Mouse (Mus musculus) liver, embryonic 11.5 days (tissue): ENCODE data around the gene Olfr107. TPM values are rescaled to one million over a fixed set of nuclear protein-coding genes. Genes with fewer than 3 reads are reported as not detected.

Source experiments
- ATAC-seq: fragments of 200-750 bp; cut with Nextera tagmentation; replicated peaks from 2 replicates; pipeline ENCODE4 v1.8.0; 2017; ENCODE audit warnings: moderate number of reproducible peaks, mild to moderate bottlenecking, moderate TSS enrichment, moderate library complexity; ENCODE audit not compliant: low FRiP score
- DNase-seq: peaks from one replicate; pipeline ENCODE4 v3.0.0-alpha.2; 2017; ENCODE audit warnings: low spot score
- H3K27ac ChIP-seq: fragments of 300-500 bp; sonication (generic); 2 replicates; pipeline ENCODE4 v1.5.1; 2014; ENCODE audit warnings: mild to moderate bottlenecking, low read depth, low read length, control low read depth
- H3K27me3 ChIP-seq: fragments of 300-500 bp; sonication (generic); replicated peaks from 2 replicates; pipeline ENCODE4 v1.6.1; 2014; ENCODE audit warnings: low read length, mixed read lengths; ENCODE audit not compliant: control insufficient read depth, insufficient read depth
- H3K36me3 ChIP-seq: fragments of 300-500 bp; sonication (generic); 2 replicates; pipeline ENCODE4 v1.6.1; 2014; ENCODE audit warnings: mild to moderate bottlenecking, low read length, moderate library complexity, mixed read lengths; ENCODE audit not compliant: control insufficient read depth, insufficient read depth
- H3K4me1 ChIP-seq: fragments of 300-500 bp; sonication (generic); replicated peaks from 2 replicates; pipeline ENCODE4 v1.6.1; 2014; ENCODE audit warnings: low read length, mixed read lengths; ENCODE audit not compliant: control insufficient read depth, insufficient read depth
- H3K4me2 ChIP-seq: fragments of 300-500 bp; sonication (generic); 2 replicates; pipeline ENCODE4 v1.6.1; 2014; ENCODE audit warnings: mild to moderate bottlenecking, control low read depth, moderate library complexity
- H3K4me3 ChIP-seq: fragments of 300-500 bp; sonication (generic); 2 replicates; pipeline ENCODE4 v1.5.1; 2014; ENCODE audit warnings: low read depth, low read length, control low read depth
- H3K9ac ChIP-seq: fragments of 300-500 bp; sonication (generic); 2 replicates; pipeline ENCODE4 v1.6.1; 2014; ENCODE audit warnings: low read depth, low read length, control low read depth
- H3K9me3 ChIP-seq: fragments of 300-500 bp; sonication (generic); 2 replicates; pipeline ENCODE4 v1.6.1; 2016; ENCODE audit warnings: low read length, inconsistent platforms, mixed read lengths; ENCODE audit not compliant: control insufficient read depth
- WGBS: fragments of 180-500 bp; shearing (Covaris S2); extraction: QIAGEN DNeasy Blood & Tissue Kit; methylation state at CpG from one replicate; pipeline ENCODE4 v1.1.7; 2014; 5-methylcytosine and 5-hydroxymethylcytosine counted together
- polyA plus RNA-seq: library from polyadenylated mRNA; unstranded; fragments of >200 nt; fragmentation: Nextera tagmentation; extraction: Ambion mirVana; gene quantifications from 2 replicates; pipeline ENCODE4 v1.2.1, GENCODE M21; 2014

Olfr107 gene
- not detected in 2 replicates for polyA plus RNA-seq

DNA sequence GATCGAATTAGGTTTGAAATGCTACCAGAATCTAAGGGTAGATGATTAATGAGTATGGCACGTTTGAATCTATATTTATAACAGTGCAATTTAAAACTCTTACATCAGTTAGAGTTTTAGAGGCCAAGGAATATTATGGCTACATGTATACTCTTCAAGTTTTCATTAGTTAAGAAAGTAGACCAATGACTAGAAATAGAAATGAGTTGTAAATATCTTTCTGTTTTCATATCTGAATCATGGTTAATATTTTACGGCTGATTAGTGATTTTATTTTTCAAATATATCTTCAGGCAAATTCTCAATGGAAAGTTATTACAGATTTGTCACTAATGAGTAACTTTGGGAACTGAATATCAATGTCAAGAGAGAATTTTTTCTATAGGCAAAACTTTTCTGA lies at the start of gene Olfr107:
TSS of gene Olfr107 (plus strand) at position 301 of the 400 bp plus-strand sequence.
- Histone ChIP-seq H3K9ac (no peak within 1 kb of the TSS), H3K4me2 (no peak within 1 kb of the TSS), H3K27ac (no peak within 1 kb of the TSS), H3K36me3 (no peaks in the 10 kb centered on the region), H3K27me3 (no peaks in the 10 kb centered on the region), H3K4me3 (no peak within 1 kb of the TSS), H3K9me3 (no peaks in the 10 kb centered on the region), H3K4me1 (no peaks in the 10 kb centered on the region)
- DNase-seq (no peak), ATAC-seq (no peak)
- WGBS, result 75% methylated on average over 3 of the region's 3 CpGs

DNA sequence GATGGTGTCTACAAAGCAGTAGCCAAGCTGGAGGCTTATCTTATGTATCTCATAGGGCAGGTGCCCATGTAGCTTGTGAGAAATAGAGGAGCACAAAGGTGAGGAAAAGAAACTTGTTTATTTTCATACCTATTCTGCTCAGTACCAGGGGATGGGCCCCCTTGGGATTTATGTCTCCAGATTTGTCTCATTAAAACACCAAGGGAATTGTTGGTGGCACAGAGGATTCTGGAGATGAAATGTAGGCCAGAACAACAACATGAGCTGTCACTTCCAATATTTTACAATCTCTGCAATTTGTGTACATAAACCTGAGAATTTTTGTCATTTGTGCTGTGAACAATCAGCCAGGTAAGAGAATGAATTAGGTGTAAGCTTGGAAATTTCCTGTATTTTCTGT lies 39.7 kb upstream of the Olfr107 start, which contains the start of gene Olfr104-ps:
TSS of gene Olfr104-ps (plus strand) at position 301 of the 400 bp plus-strand sequence.
- ATAC-seq, result no peak

DNA sequence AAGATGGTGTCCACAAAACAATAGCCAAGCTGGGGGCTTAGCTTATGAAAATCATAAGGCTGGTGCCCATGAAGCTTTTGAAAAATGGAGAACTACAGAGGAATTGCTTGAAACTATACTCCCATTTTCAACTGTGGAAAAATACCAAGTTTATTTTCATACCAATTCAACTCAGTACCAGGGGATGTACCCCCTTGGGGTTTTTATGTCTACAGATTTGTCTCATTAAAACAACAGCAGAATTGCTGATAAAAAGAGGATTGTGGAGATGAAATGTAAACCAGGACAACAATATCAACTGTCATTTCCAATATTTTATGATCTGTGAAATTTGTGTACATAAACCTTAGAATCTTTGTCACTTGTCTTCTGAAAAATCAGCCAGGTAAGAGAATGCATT lies 20.3 kb upstream of the Olfr107 start, which contains the start of gene Olfr105-ps:
TSS of gene Olfr105-ps (plus strand) at position 301 of the 400 bp plus-strand sequence.
- Histone ChIP-seq H3K27ac (no peak within 1 kb of the TSS), H3K9me3 (no peaks in the 10 kb centered on the region), H3K36me3 (no peaks in the 10 kb centered on the region), H3K4me3 (no peak within 1 kb of the TSS), H3K4me2 (no peak within 1 kb of the TSS), H3K9ac (no peak within 1 kb of the TSS), H3K27me3 (no peaks in the 10 kb centered on the region), H3K4me1 (no peaks in the 10 kb centered on the region)
- DNase-seq, result no peak
- ATAC-seq, result no peak

More for the DNA sequence above, 39.7 kb upstream of the Olfr107 start, which contains the start of gene Olfr104-ps:
- Histone ChIP-seq H3K4me2 (no peak within 1 kb of the TSS), H3K27me3 (no peaks in the 10 kb centered on the region), H3K9ac (no peak within 1 kb of the TSS), H3K4me1 (no peaks in the 10 kb centered on the region), H3K4me3 (no peak within 1 kb of the TSS), H3K9me3 (no peaks in the 10 kb centered on the region), H3K27ac (no peak within 1 kb of the TSS), H3K36me3 (no peaks in the 10 kb centered on the region)
- no peak for DNase-seq

DNA sequence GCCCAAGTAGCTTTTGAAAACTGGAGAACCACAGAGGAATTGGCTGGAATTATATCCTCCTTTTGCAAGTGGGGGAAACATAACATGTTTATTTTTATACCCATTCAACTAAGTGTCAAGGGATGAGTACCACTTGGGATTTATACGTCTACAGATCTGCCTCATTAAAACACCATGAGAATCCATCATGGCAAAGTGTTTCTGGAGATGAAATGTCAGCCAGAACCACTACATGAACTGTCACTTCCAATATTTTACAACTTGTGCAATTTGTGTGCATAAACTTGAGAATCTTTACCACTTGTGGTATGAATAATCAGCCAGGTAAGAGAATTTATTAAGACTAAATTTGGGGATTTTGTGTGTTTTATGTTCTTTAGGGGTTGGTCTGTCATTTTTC lies 8.9 kb upstream of the Olfr107 start, which contains the start of gene Olfr106-ps:
TSS of gene Olfr106-ps (plus strand) at position 301 of the 400 bp plus-strand sequence.
- no peaks in the 10 kb centered on the region for H3K36me3 ChIP-seq
- H3K4me3 ChIP-seq, result no peak within 1 kb of the TSS
- no peak within 1 kb of the TSS for H3K9ac ChIP-seq
- no peak within 1 kb of the TSS for H3K4me2 ChIP-seq
- H3K27me3 ChIP-seq, result no peaks in the 10 kb centered on the region
- H3K27ac ChIP-seq, result no peak within 1 kb of the TSS
- no peak for ATAC-seq
- WGBS, result 61% methylated on average over 1 of the region's 1 CpGs
- no peaks in the 10 kb centered on the region for H3K9me3 ChIP-seq
- no peak for DNase-seq
- no peaks in the 10 kb centered on the region for H3K4me1 ChIP-seq

DNA sequence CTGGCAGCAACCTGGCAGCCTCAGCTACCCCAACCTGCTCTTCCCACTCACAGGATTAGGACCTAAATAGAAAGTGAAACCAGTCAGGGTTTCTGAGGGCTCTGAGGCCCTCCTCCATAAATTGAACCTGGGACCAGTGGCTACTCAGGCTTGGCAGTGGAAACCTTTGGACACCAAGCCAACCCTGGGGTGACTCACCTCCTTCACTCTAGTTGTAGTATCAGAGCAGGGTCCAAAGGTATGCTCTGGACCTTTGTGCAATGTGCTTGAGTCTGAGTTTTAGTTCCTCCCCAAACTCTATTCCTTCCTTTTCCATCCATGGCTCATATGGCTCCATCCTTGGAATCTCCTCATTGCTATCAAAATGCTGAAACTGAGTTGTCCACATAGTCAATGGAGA lies 14.4 kb downstream of the Olfr107 start:
- Histone ChIP-seq H3K27ac (no peak overlapping the region), H3K4me3 (no peak overlapping the region), H3K9ac (no peak overlapping the region), H3K27me3 (no peaks in the 10 kb centered on the region), H3K4me2 (no peak overlapping the region), H3K36me3 (no peaks in the 10 kb centered on the region), H3K9me3 (peaks cover 2% of the 10 kb centered on the region; the same call in 1 of the 2 replicates), H3K4me1 (no peaks in the 10 kb centered on the region)
- DNase-seq, result no peak
- ATAC-seq, result no peak

DNA sequence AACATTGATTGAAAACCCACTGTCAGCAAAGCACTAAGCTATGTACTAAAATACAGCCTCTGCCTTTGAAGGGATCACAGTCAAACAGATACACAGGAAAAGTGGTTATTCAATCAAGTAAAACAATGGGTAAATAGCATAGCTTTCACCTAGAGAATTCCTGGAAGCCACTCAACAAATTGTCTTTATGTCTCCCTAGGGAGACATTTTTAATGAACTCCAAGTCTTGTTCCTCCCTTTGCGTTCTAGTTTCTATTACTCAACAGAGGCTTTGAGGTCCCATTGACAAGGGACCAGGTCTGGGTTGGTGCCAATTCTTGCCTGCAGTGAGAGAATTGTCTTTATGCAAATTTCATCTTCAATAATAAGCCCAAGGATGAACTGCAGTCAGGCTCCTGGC lies 46.2 kb downstream of the Olfr107 start, which contains the start of gene Olfr108:
TSS of gene Olfr108 (plus strand) at position 301 of the 400 bp plus-strand sequence.
- Histone ChIP-seq H3K9me3 (no peaks in the 10 kb centered on the region), H3K27me3 (no peaks in the 10 kb centered on the region), H3K4me1 (no peaks in the 10 kb centered on the region), H3K36me3 (no peaks in the 10 kb centered on the region), H3K9ac (no peak within 1 kb of the TSS), H3K27ac (no peak within 1 kb of the TSS), H3K4me2 (no peak within 1 kb of the TSS), H3K4me3 (no peak within 1 kb of the TSS)
- no peak for DNase-seq
- WGBS, result 95% methylated on average over 1 of the region's 1 CpGs
- ATAC-seq, result no peak

Other genes starting within 250 kb of the Olfr107 start
- not detected in 2 replicates for gene Olfr93, start 237.7 kb upstream of the Olfr107 start, polyA plus RNA-seq
- not detected in 2 replicates for gene Ubd, start 205.3 kb upstream of the Olfr107 start, polyA plus RNA-seq
- gene Olfr94, start 198.2 kb upstream of the Olfr107 start, polyA plus RNA-seq, result not detected in 2 replicates
- gene Olfr95, start 186.1 kb upstream of the Olfr107 start, polyA plus RNA-seq, result not detected in 2 replicates
- gene Olfr96, start 179.1 kb upstream of the Olfr107 start, polyA plus RNA-seq, result not detected in 2 replicates
- not detected in 2 replicates for gene Olfr97, start 161.9 kb upstream of the Olfr107 start, polyA plus RNA-seq
- not detected in 2 replicates for gene Olfr98, start 135.5 kb upstream of the Olfr107 start, polyA plus RNA-seq
- gene H2-M3, start 129.0 kb upstream of the Olfr107 start, polyA plus RNA-seq, result 1.4 and 1.9 TPM in 2 replicates
- not detected in 2 replicates for gene Olfr99, start 115.8 kb upstream of the Olfr107 start, polyA plus RNA-seq
- not detected in 2 replicates for gene Olfr101, start 94.9 kb upstream of the Olfr107 start, polyA plus RNA-seq
- gene Olfr102, start 82.2 kb upstream of the Olfr107 start, polyA plus RNA-seq, result not detected in 2 replicates
- gene Olfr103, start 59.5 kb upstream of the Olfr107 start, polyA plus RNA-seq, result not detected in 2 replicates
- gene Olfr104-ps, start 39.6 kb upstream of the Olfr107 start, polyA plus RNA-seq, result not detected in 2 replicates
- not detected in 2 replicates for gene Olfr105-ps, start 20.2 kb upstream of the Olfr107 start, polyA plus RNA-seq
- gene Olfr106-ps, start 8.8 kb upstream of the Olfr107 start, polyA plus RNA-seq, result not detected in 2 replicates
- not detected in 2 replicates for gene Olfr108, start 46.3 kb downstream of the Olfr107 start, polyA plus RNA-seq
- gene Olfr109, start 59.7 kb downstream of the Olfr107 start, polyA plus RNA-seq, result not detected in 2 replicates
- not detected in 2 replicates for gene H2-M2, start 84.3 kb downstream of the Olfr107 start, polyA plus RNA-seq
- not detected in 2 replicates for gene Olfr110, start 93.2 kb downstream of the Olfr107 start, polyA plus RNA-seq
- not detected in 2 replicates for gene Olfr111, start 108.8 kb downstream of the Olfr107 start, polyA plus RNA-seq
- gene Olfr112, start 170.2 kb downstream of the Olfr107 start, polyA plus RNA-seq, result not detected in 2 replicates
- not detected in 2 replicates for gene Olfr113, start 178.4 kb downstream of the Olfr107 start, polyA plus RNA-seq
- gene Olfr114, start 193.5 kb downstream of the Olfr107 start, polyA plus RNA-seq, result not detected in 2 replicates
- not detected in 2 replicates for gene Olfr115, start 227.9 kb downstream of the Olfr107 start, polyA plus RNA-seq
- gene Olfr116, start 228.0 kb downstream of the Olfr107 start, polyA plus RNA-seq, result not detected in 2 replicates